Mouse (Mus musculus): ENCODE results near the gene Syt7. TPM values are rescaled to one million over a fixed set of nuclear protein-coding genes. Genes with fewer than 3 reads are reported as not detected.
A peak's percentile ranks its signal among the peaks of the same experiment; 100 is the strongest.

Gene Syt7
- polyA plus RNA-seq, 1 experiment from 2014 or later, result 15.5 TPM

DNA sequence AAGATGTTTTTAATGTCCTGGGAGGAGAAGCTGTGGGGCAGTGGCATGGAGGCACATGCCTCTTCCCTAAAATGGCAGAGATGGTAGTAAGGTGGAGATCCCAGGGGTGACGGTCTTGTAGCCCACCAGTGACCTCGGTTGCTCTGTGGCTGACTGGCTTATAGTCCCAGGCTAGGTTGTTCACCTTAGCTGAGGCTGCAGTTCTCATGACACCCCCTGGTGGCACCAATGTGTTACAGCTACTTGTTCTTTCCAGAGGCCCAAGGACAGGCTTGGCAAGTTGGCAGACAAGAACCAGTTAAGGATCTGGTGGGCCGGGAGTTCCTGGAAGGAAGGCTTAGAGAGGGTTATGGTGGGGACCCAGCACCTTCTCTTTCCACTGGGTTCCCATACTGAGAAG, 47.0 kb downstream of the Syt7 start:
- ATAC-seq (ENCODE audit: low read depth), result peak; percentile 62
- Histone ChIP-seq H3K4me3 (ENCODE audit: low read depth, low read length) (no peak overlapping the region), H3K27ac (ENCODE audit: low read depth, low read length) (no peak overlapping the region), H3K9ac (replicated peaks; ENCODE audit: low read depth, low read length) (no peak overlapping the region), H3K4me2 (ENCODE audit: low read depth, low read length) (no peak overlapping the region), H3K4me1 (ENCODE audit: control insufficient read depth, insufficient read depth, low read length) (no peaks in the 10 kb centered on the region), H3K36me3 (ENCODE audit: control insufficient read depth, insufficient read depth, low read length) (0 out of 2 replicates have a peak, but pooled peaks cover 4% of the 10 kb centered on the region), H3K27me3 (ENCODE audit: control insufficient read depth, insufficient read depth, low read length) (no peaks in the 10 kb centered on the region), H3K9me3 (ENCODE audit: control insufficient read depth, low read length) (no peaks in the 10 kb centered on the region)
- WGBS, result 37% methylated on average over 3 of the region's 3 CpGs

GRCm38 (mm10) chr19:10436726-10437125, 47.8 kb downstream of the Syt7 start:
- Histone ChIP-seq H3K4me2 (ENCODE audit: low read depth, low read length) (no peak overlapping the region), H3K4me3 (ENCODE audit: low read depth, low read length) (no peak overlapping the region), H3K27ac (ENCODE audit: low read depth, low read length) (no peak overlapping the region), H3K4me1 (ENCODE audit: control insufficient read depth, insufficient read depth, low read length) (no peaks in the 10 kb centered on the region), H3K36me3 (ENCODE audit: control insufficient read depth, insufficient read depth, low read length) (0 out of 2 replicates have a peak, but pooled peaks cover 4% of the 10 kb centered on the region), H3K9me3 (ENCODE audit: control insufficient read depth, low read length) (no peaks in the 10 kb centered on the region), H3K9ac (replicated peaks; ENCODE audit: low read depth, low read length) (no peak overlapping the region), H3K27me3 (ENCODE audit: control insufficient read depth, insufficient read depth, low read length) (no peaks in the 10 kb centered on the region)
- 50% methylated on average over 1 of the region's 1 CpGs for WGBS
- no peak for ATAC-seq (ENCODE audit: low read depth)

GRCm38 (mm10) chr19:10437521-10437920, 48.6 kb downstream of the Syt7 start:
- WGBS, result 89% methylated on average over 1 of the region's 1 CpGs
- no peak overlapping the region for H3K4me3 ChIP-seq (ENCODE audit: low read depth, low read length)
- H3K36me3 ChIP-seq (ENCODE audit: control insufficient read depth, insufficient read depth, low read length), result 0 out of 2 replicates have a peak, but pooled peaks cover 4% of the 10 kb centered on the region
- H3K27me3 ChIP-seq (ENCODE audit: control insufficient read depth, insufficient read depth, low read length), result no peaks in the 10 kb centered on the region
- H3K4me1 ChIP-seq (ENCODE audit: control insufficient read depth, insufficient read depth, low read length), result no peaks in the 10 kb centered on the region
- ATAC-seq (ENCODE audit: low read depth), result no peak
- no peaks in the 10 kb centered on the region for H3K9me3 ChIP-seq (ENCODE audit: control insufficient read depth, low read length)
- no peak overlapping the region for H3K4me2 ChIP-seq (ENCODE audit: low read depth, low read length)
- H3K9ac ChIP-seq (replicated peaks; ENCODE audit: low read depth, low read length), result no peak overlapping the region
- no peak overlapping the region for H3K27ac ChIP-seq (ENCODE audit: low read depth, low read length)

DNA sequence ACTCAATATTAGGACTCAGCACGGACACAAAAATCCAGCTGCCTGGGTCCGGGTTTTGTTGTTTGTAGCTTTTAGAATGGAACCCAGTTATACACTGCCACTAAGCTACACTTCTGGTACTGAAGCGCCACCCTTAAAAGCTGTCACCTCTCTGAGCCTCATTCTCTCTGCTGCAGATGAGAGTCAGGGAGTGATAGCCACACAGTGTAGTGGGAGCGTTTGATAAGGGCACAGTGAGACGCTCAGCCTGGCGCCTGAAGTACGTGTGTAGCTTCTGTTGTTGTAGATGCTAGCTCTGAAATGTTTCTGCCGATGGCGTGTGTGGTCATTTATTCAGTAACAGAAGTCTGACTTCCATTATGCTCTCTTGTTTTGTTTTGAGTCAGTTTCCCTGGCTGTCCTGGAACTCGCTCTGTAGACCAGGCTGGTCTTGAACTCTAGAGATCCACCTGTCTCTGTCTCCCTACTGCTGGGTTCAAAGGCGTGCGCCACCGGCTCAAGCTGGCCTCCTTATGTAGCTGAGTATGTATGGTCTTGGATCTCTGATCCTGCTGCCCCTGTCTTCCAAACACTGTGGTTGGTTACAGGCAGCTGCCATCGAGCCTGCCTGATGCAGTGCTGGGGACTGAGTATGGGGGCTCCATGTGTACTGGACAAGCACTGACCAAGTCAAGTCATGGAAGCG, 55.9 kb downstream of the Syt7 start:
- no peak overlapping the region for H3K27ac ChIP-seq (ENCODE audit: low read depth, low read length)
- H3K27me3 ChIP-seq (ENCODE audit: control insufficient read depth, insufficient read depth, low read length), result no peaks in the 10 kb centered on the region
- WGBS, result 94% methylated on average over 15 of the region's 15 CpGs
- H3K9ac ChIP-seq (replicated peaks; ENCODE audit: low read depth, low read length), result no peak overlapping the region
- no peak overlapping the region for H3K4me3 ChIP-seq (ENCODE audit: low read depth, low read length)
- ATAC-seq (ENCODE audit: low read depth), result no peak
- peaks cover 21% of the 10 kb centered on the region for H3K36me3 ChIP-seq (ENCODE audit: control insufficient read depth, insufficient read depth, low read length)
- no peaks in the 10 kb centered on the region for H3K9me3 ChIP-seq (ENCODE audit: control insufficient read depth, low read length)
- H3K4me2 ChIP-seq (ENCODE audit: low read depth, low read length), result no peak overlapping the region
- no peaks in the 10 kb centered on the region for H3K4me1 ChIP-seq (ENCODE audit: control insufficient read depth, insufficient read depth, low read length)

GRCm38 (mm10) chr19:10448275-10448674, 59.4 kb downstream of the Syt7 start:
- H3K9me3 ChIP-seq (ENCODE audit: control insufficient read depth, low read length), result no peaks in the 10 kb centered on the region
- no peaks in the 10 kb centered on the region for H3K27me3 ChIP-seq (ENCODE audit: control insufficient read depth, insufficient read depth, low read length)
- ATAC-seq (ENCODE audit: low read depth), result no peak
- H3K27ac ChIP-seq (ENCODE audit: low read depth, low read length), result no peak overlapping the region
- 95% methylated on average over 7 of the region's 7 CpGs for WGBS
- no peak overlapping the region for H3K4me3 ChIP-seq (ENCODE audit: low read depth, low read length)
- no peaks in the 10 kb centered on the region for H3K4me1 ChIP-seq (ENCODE audit: control insufficient read depth, insufficient read depth, low read length)
- H3K36me3 ChIP-seq (ENCODE audit: control insufficient read depth, insufficient read depth, low read length), result peaks cover 21% of the 10 kb centered on the region
- no peak overlapping the region for H3K4me2 ChIP-seq (ENCODE audit: low read depth, low read length)
- H3K9ac ChIP-seq (replicated peaks; ENCODE audit: low read depth, low read length), result no peak overlapping the region

- ATAC-seq (ENCODE audit: low read depth), result peak; percentile 22; the same call in 1 of the 2 replicates
Observed at GRCm38 (mm10) chr19:10449190-10449589, 60.3 kb downstream of the Syt7 start.

DNA sequence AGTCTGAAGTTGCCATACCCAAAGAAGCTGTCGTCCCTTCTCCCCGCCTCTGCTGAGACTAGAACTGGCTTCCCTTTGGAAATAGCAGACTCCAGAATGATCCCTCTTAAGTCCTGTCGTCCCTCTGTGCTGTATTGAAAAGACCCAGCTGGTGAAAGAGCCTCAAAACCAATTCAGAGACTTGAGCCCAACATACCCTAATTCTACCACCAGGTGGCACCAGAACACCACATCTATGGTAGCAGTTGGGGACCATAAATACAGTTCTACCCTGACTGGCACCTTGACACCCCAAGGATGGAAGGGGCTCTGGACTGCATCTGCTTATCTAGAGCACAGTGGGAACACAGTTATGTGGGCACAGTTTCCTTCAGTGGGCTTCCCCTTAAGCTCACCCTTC, 60.8 kb downstream of the Syt7 start:
- Histone ChIP-seq H3K36me3 (ENCODE audit: control insufficient read depth, insufficient read depth, low read length) (peaks cover 15% of the 10 kb centered on the region), H3K4me3 (ENCODE audit: low read depth, low read length) (no peak overlapping the region), H3K4me2 (ENCODE audit: low read depth, low read length) (no peak overlapping the region), H3K27me3 (ENCODE audit: control insufficient read depth, insufficient read depth, low read length) (no peaks in the 10 kb centered on the region), H3K9ac (replicated peaks; ENCODE audit: low read depth, low read length) (no peak overlapping the region), H3K4me1 (ENCODE audit: control insufficient read depth, insufficient read depth, low read length) (no peaks in the 10 kb centered on the region), H3K27ac (ENCODE audit: low read depth, low read length) (no peak overlapping the region), H3K9me3 (ENCODE audit: control insufficient read depth, low read length) (no peaks in the 10 kb centered on the region)
- WGBS, result 16% methylated on average over 3 of the region's 3 CpGs
- ATAC-seq (ENCODE audit: low read depth), result peak; percentile 66

More at GRCm38 (mm10) chr19:10449190-10449589, 60.3 kb downstream of the Syt7 start:
- Histone ChIP-seq H3K4me1 (ENCODE audit: control insufficient read depth, insufficient read depth, low read length) (no peaks in the 10 kb centered on the region), H3K4me3 (ENCODE audit: low read depth, low read length) (no peak overlapping the region), H3K36me3 (ENCODE audit: control insufficient read depth, insufficient read depth, low read length) (peaks cover 16% of the 10 kb centered on the region), H3K4me2 (ENCODE audit: low read depth, low read length) (no peak overlapping the region), H3K9ac (replicated peaks; ENCODE audit: low read depth, low read length) (no peak overlapping the region), H3K27ac (ENCODE audit: low read depth, low read length) (no peak overlapping the region), H3K9me3 (ENCODE audit: control insufficient read depth, low read length) (no peaks in the 10 kb centered on the region), H3K27me3 (ENCODE audit: control insufficient read depth, insufficient read depth, low read length) (no peaks in the 10 kb centered on the region)
- 83% methylated on average over 6 of the region's 6 CpGs for WGBS

- H3K9me3 ChIP-seq (ENCODE audit: control insufficient read depth, low read length), result no peaks in the 10 kb centered on the region
- H3K9ac ChIP-seq (replicated peaks; ENCODE audit: low read depth, low read length), result no peak overlapping the region
- no peak for ATAC-seq (ENCODE audit: low read depth)
- H3K36me3 ChIP-seq (ENCODE audit: control insufficient read depth, insufficient read depth, low read length), result no peaks in the 10 kb centered on the region
- no peak overlapping the region for H3K4me2 ChIP-seq (ENCODE audit: low read depth, low read length)
- H3K4me1 ChIP-seq (ENCODE audit: control insufficient read depth, insufficient read depth, low read length), result peaks cover 10% of the 10 kb centered on the region
- H3K4me3 ChIP-seq (ENCODE audit: low read depth, low read length), result no peak overlapping the region
- no peak overlapping the region for H3K27ac ChIP-seq (ENCODE audit: low read depth, low read length)
- WGBS, result 71% methylated on average over 4 of the region's 4 CpGs
- peaks cover 28% of the 10 kb centered on the region for H3K27me3 ChIP-seq (ENCODE audit: control insufficient read depth, insufficient read depth, low read length)
Observed at GRCm38 (mm10) chr19:10454718-10455436, 66.0 kb downstream of the Syt7 start.

DNA sequence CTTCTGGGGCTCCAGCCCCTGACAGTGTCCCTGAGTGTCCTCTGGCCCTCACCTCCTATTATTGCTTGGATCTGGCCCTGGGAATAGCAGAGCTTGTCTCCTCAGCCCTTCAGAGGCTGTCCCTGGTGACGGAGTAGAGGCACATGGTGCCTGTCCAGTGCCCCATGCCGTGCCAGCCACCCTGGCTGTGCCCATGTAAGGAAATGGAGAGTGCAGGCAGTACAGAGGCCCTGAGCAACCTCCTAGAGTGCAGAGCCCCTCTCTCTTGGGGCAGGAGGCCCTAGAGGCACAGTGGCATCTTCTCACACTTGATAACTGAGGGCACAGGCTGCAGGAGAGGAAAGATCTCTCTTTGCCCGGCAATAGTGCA, 66.5 kb downstream of the Syt7 start:
- 69% methylated on average over 3 of the region's 3 CpGs for WGBS
- no peak overlapping the region for H3K4me3 ChIP-seq (ENCODE audit: low read depth, low read length)
- no peaks in the 10 kb centered on the region for H3K36me3 ChIP-seq (ENCODE audit: control insufficient read depth, insufficient read depth, low read length)
- H3K27me3 ChIP-seq (ENCODE audit: control insufficient read depth, insufficient read depth, low read length), result peaks cover 28% of the 10 kb centered on the region
- peaks cover 10% of the 10 kb centered on the region for H3K4me1 ChIP-seq (ENCODE audit: control insufficient read depth, insufficient read depth, low read length)
- no peak for ATAC-seq (ENCODE audit: low read depth)
- H3K27ac ChIP-seq (ENCODE audit: low read depth, low read length), result no peak overlapping the region
- H3K9ac ChIP-seq (replicated peaks; ENCODE audit: low read depth, low read length), result no peak overlapping the region
- no peak overlapping the region for H3K4me2 ChIP-seq (ENCODE audit: low read depth, low read length)
- H3K9me3 ChIP-seq (ENCODE audit: control insufficient read depth, low read length), result no peaks in the 10 kb centered on the region

Measured in neural tube, embryonic 14.5 days (tissue).